Mouse (Mus musculus) layer of hippocampus, postnatal 14 days (tissue): ENCODE data around the gene Tbc1d22a. TPM values are rescaled to one million over a fixed set of nuclear protein-coding genes. Genes with fewer than 3 reads are reported as not detected.
A peak's percentile ranks its signal among the peaks of the same experiment; 100 is the strongest.

ENCODE experiments used
- DNase-seq, 2 experiments: peaks; one replicate each; pipeline ENCODE4 v3.0.0; 2021 to 2022; ENCODE audit warnings: low spot score in 2 of 2, mixed read lengths in 1 of 2
- total RNA-seq, 2 experiments: library from RNA; stranded (reverse); gene quantifications; 2 replicates each; pipeline ENCODE4 v1.2.3; 2021

Tbc1d22a gene
- total RNA-seq, 2 experiments from 2014 or later = 29.8 to 30.1 TPM

DNA sequence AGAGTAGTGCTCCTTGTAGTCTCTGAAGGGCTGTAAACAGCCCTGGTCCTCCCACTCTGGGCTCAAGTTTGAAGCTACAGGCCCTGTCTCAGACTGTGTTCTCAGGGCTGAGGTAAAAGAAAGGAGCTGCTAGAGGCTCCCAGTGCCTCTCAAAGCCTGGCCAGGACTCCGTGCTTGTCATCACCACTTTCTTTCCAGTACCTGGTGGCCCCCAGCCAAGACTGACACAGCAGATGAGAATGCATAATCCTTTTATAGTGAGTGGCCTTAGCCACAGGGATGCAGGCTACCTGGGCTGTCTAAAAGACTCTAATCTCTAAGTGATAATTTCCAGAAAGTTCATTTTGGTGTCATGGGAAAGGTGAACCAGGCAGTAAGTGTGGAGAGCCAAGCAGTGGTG is 54.3 kb downstream of the Tbc1d22a start:
- no peak for DNase-seq

DNA sequence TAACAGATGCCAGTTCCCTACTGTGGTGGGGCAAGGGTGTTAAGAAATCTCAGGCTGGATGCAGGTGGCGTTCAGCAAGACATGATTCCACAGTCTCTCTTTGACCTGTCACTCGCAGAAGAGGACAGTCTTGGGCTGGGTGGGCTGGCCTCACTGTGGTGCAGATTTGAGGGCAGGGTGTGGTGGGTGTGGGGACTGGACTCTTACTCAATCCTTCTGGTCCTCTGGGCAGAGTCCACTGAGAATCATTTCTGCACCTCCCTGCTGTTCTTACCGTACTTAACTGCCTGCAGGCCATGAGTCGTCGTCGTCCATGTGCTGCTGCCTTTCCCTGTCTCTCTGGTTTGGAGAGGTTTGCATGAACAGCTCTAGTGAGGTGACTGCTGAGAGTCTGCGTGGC is 61.5 kb downstream of the Tbc1d22a start:
- DNase-seq = no peak

DNA sequence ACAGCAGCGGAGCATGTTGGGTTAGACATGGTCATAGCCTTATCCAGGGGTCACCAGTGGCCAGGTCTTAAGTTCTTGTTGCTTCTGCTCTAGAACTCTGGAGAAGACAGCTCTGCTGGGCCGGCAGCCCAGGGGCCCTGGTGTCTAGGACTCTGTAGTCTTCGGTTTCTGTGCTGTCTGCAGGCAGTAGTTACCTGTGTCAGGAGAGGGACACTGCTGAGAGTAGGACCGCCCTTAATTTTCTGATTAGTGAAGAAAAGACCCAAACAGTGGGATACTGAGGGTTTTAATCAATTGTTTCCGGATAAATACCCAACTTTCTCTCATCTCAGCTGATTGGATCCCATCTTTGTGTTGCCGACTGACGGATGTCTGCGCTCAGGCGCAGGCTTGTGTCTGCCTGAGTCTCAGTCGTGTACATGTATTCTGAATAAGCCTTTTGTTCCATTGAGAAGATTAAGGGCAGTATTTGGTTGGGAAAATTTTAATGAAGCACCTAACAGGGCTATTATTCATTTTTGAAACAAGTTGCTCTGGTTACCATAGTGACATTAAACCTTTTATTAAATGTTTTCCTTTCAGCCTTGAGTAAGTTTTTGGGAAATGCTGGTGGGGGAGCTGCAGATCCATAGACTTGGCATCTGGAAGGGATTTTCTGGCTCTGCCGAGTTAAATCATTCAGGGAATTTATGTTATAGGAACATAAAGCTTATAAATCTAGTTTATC is 62.4 kb downstream of the Tbc1d22a start:
- peak in 1 of 2 experiments; percentile 55 for DNase-seq

DNA sequence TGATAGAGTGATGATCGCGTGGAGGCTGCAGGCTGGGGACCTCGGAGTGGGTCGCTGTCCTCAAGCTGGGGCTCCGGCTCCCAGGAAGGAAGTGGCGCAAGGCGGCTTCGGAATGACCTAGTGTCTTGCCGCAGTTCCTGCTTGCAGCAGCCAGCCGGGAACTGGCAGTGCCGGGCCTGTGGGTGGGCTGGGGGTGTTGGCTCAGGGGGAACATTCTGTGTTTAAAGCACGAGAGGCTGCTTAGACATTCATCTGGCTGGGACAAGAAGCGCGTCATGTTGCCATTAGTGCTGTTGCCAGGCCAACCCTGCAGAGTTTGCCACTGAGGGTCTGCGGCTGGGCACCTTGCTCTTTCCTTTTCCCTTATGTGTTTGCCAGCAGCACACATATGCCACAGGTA is 63.2 kb downstream of the Tbc1d22a start:
- DNase-seq = peak; percentile 63 to 83

DNA sequence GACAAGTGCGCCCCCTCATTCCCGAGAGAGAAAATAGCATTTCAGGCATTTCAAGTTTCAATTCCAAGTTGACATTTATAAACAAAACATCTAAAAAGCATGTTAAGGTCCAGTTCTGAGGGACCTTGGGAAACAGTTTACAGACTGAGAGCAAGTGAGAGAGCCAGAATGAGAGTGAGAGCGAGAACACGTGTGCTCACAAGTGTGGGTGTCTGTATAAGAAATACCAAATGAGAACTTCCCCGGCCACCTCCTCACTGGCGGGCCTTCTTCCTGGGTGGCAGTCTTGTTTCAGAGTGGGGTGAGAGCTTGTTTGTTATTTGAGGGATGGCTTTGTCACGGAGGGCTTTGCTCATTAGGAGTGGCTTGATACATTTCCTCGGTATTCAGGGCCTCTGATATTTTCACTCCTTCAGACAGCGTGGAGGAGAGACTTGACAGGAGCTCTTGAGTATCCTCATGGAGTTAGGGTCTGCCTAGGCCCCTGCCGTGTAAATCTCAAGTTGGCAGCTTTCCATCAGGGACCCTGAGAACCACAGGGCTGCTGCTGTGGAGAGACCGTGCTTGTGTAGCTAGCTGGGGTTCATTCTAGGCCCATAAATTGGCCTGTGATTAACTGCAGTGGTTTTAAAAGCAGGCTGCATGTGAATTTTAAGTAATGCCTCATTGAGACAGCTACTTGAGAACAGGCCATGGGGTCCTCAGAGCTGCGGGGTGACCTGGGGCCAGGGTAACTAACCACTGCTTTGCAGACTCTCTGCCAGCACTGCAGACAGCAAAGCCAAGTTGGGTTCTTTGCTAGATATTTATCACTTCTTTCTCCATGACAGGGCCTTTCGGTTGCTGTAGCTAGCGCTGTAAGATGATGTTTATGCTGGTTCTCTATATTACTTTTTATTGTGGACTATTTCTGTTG is 65.1 kb downstream of the Tbc1d22a start:
- DNase-seq = no peak

DNA sequence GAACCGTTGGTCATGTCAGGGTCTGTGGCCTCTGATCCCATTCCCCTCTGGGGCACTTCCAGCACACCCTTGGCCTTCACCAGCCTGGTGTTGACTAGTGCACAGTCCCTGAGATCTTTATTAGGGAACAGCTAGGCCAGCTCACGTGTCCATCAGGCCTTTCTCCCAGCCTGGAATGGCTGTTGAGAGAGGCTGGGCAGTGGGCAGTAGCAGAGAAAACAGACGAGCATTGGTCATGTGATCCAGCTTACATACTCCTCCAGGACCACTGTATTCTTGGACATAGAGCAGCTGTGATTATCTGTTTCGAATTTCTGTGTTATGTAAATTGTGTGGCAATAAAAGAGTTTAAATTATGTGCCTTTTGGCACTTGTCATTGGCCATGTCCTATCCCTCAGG is 65.9 kb downstream of the Tbc1d22a start:
- DNase-seq = no peak

DNA sequence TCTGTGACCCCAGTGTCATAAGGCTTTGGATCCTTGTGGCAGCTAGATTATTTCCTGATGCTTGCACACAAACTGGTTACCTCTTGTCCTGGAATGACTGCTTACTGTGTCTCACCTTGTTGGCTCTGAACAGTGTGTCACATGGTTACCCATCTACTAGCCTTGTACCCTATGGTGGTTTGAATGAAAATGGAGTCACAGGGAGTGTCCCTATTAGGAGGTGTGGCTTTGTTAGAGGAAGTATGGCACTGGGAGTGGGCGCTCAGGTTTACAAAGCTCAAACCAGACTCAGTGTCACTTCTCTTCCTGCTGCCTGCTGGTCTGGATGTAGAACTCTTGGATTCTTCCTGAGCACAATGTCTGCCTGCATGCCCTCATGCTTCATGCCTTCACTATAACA is 69.0 kb downstream of the Tbc1d22a start:
- no peak for DNase-seq

DNA sequence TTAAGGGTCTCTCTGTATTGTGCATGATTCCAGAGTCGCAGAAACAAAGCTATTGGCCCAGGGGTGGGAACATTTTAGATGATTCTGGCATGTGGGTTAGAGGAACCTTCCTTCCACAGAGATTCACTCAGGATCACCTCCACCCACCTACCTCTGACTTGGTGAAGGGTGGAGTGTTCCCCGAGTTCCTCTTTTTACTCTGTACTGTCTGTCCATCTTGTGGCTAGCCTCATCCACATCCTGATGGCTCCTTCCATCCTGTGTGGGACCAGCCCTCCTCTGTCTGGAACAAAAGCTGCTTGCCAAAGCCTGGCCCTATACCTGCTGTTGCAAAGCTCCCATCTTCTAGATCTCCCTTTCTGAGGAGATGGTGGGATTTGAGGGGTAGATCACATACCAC is 71.0 kb downstream of the Tbc1d22a start:
- no peak for DNase-seq

DNA sequence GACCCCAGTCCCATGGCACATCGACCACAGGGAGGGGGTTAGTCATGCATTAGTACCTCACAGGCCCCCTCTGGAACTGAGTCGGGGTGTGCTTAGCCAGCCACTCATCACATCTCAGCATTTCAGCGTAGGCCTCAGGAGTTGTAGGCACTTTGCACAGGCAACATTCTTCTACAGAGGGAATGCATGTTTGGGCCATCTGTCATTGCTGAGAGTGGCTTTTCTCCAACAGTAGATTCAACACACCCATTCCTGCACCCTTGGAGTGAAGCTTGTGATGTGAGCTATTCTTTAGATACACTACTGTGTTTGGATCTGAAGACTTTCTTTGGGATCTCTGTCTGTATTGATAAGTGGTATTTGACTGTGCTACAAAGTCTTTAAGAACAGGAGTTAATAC is 75.8 kb downstream of the Tbc1d22a start:
- no peak for DNase-seq

DNA sequence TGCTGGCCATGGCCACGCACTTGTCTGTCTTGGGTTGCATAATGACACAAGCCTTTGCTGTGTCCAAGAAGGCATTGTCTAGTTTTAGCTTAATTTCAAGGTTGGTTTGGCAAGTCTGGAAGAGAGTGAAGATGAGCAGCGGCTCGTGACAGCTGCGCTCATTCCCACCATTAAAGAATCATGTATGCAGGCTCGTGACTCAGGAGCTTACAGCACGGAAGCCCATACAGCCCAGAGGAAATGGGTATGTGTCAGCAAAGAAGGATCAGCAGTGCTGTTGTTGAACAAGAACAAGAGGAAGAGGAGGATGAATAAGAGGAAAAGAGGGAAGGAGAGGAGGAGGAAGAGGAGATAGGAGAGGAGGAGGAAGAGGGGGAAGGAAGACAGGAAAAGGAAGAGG is 78.0 kb downstream of the Tbc1d22a start:
- DNase-seq = no peak

DNA sequence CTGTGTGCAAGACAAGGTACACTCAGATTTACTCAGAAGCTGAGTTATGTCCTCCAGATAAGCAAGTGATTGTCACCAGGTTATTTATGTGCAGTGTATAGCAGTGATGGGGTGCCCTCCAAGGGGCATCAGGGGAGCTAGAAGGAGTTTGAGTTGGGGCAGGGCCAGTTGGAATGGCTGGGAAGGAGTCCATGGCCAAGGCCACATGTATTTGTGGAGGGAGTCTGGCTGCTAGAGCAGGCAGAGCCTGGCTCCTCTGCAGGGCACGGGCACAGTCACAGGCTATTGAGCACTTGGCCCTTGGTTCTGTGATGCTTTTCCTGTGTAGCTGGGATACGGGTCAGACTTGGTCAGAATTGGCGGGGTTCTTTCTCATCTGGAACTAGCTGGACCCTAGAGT is 80.2 kb downstream of the Tbc1d22a start:
- DNase-seq = no peak

DNA sequence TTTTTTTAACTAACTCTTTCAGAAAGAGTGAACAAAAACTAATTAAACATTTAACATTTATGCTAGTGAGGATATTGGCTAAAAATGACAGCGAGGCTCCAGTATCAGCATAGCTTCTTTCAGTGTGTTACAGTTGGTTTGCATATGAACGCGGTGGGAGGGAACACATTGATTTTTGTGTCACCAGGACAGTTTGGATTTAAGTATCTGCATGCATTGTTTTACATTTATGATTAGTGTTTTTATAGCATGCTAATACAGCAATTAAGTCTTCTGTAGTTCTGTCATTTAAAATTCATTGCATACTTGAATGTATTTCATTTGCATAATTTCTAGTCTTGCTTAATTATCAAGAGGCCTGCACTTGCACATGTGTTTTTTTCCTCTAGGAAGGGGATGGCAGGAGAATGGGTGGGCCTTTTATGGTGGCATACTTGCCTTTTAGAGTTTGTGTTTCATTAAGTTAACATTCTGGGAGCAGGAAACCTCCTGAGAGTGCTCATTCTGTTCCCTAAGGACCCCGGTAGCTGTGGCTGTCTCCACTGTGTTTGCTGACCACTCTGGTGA is 81.5 kb downstream of the Tbc1d22a start:
- no peak for DNase-seq

DNA sequence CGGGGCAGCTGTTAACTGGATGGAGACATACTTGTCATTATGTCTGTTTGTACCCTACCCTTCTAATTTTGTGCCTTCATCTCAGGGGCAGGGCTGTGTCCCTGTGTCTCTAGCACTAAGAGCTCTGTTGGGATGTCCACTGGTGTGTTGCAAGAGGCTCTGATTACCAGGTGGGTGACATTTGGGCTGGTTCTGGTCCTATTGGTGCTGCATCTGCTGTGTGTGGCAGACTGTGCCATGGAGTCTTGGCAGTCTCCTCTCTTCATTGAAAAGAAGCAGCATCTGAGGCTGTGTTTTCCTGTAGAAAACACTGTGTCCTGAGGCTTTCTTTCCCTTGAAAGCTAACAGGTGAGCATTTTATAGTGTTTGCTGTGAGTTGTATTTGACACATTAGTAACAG is 83.0 kb downstream of the Tbc1d22a start:
- no peak for DNase-seq

DNA sequence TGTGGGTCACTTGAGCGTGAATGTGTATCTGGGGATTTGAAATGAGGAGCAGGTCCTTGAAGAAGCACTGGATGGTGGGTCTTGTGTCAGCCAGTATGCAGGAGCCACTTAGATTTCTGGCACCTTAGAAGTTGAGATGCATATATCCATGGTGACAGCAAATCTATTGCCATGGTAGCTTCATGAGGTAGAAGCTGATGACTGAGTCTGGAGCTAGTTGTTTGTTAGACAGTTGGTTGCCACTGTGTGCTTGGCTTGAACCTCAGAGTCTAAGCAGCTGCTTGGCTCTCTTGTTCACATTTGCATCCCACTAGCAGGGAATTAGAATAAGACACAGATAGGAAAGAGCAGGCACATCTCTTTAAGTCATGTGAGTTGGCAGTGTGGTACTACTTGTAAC is 89.6 kb downstream of the Tbc1d22a start:
- DNase-seq = no peak

DNA sequence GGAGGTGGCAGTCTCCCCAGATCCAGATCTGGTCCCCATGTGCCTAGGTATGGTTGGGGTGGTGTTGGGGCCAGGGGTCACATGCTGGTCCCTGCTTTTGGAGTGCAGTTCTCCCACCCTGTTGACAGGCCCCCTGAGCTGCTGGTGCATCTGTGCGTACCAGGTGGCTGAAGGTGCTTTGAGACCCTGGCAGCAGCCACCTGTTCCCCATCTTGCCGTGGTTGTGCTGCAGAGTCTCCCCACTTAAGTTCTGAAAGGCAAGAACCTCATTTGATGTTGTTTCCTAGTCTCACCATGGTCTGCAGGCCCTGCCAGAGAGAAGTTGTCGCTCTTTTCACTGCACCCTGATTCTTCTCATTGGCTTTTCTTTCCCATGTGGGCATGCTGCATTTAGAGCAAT is 90.6 kb downstream of the Tbc1d22a start:
- DNase-seq = no peak

DNA sequence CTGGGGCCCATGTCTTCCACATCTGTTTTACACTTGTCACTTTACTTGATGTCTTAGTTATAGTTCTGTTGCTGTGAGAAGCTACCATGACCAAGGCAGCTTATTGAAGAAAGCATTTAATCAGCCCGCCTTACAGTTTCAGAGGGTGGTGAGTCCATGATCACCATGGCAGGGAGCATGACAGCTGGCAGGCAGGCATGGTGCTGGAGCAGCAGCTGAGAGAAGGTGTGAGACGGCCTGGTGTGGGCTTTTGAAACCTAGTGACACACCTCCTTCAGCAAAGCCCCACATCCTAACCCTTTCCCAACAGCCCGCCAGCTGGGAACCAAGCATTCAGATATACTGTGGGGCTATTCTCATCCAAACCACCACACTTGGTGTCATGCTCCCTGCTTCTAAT is 91.0 kb downstream of the Tbc1d22a start:
- DNase-seq = no peak

DNA sequence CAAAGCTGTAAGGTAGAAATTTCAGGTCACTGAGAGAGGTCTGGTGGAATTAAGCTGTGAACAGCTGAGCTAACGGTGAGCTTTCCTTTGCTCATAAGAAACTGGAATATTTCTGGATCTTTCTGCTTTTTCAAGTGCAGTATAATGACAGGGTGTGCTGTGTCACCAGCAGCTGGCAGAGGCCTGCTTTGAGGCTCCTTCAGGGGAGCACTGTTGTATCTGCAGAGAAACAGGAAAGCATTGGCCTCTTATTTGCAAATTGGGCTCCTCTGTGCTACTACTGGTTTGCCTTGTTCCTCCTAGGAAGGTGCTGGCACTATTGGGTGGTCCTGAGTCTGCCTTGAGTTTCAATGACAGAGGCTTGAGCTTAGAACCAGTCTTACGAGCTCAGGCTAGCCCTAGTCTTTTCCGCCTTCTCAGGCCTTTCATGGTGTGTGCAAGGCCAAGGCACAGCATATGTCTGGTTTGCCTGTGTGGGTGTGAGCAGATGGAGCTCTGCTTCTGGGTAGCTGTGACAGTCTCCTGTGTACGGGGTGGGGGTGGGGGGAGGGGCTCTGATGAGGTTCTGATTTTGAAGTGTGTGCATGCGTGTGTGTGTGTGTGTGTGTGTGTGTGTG is 95.1 kb downstream of the Tbc1d22a start:
- DNase-seq = peak in 1 of 2 experiments; percentile 51

DNA sequence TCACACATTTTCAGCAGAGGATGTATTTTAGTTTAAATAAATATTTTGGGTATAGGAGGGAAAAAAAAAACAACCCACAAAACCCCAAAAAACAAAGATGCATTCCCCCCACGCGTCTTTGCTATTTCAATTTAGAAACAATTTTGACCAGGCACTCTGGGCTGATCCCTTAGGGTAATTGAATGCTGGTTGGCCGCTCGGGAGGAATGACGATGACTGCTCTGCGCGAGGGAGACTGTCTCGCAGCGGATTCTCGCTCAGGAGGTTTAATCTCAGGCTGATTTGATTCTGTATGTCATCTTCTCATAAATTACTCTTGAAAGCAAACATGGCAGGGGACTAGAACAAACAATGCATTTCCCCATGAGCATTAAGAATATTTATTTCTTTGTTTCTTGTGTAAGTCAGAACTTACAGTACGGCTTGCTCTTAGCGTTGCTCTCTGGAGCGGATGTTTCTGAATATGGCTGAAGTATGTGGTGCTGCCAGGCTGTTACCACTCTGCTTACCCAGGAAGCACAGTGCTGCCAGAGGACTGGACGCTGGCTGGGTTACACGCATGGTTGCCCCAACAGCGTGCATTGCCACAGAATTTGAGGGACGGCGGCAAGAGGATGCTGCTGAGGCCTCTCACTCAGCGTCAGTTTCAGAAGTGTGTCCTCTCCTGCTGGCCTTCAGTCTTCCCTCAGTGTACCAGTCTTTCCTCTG is 106.7 kb downstream of the Tbc1d22a start:
- DNase-seq = no peak

DNA sequence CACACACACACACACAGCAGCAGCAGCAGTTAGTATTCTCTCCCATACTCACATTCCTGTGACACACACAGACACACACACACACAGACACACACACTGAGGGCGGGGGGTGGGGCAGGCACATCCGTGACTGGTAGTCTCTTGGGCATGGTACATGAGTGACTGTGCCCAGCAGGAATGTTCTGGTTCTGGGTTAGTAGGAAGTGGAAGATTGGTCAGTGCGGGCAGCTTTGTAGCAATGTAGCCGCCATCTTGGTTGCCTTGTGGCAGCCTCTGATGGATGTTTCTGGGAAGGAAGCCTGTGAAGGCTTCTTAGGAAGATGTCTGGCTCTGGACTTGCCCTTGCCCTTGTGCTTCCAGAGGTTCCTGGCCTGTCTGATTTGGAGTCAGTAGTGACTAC is 112.1 kb downstream of the Tbc1d22a start:
- no peak for DNase-seq

DNA sequence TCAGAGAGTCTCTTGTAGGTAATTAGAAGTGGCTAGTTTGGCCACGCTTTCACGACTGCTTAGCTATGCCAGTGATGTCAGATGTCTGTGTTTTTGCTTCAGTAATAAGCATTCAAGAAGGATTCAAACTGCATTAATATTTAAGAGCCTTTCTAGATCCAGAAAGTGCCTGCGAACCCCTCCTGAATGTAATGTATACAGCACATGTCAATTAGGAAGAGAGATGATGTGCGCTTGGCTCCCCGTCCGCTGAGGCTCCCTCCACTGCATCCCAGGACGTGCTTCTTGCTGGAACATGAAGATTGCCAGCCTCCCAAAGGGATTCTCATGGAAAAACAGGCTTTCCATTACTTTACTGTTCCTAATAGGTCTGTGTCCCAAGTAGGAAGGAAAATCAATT is 115.7 kb downstream of the Tbc1d22a start:
- no peak for DNase-seq

DNA sequence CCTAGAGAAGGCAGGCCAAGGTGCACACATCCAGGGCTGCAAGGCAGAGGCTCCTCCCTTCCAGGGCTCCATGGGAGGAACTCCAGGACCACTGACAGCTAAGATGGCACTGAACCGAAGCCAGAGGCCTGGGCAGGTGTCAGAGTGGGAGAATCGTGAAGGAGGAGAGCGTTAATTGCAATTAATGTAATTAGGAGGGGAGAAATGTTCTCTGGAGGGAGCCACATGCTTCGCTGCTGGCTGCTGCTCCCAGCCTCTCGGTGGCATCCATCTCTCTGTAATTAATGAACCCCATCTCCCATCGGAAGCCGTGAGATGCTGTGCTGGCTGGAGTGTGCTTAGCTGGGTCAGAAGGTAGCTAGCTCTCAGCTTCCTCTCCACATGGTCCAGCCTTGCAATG is 116.2 kb downstream of the Tbc1d22a start:
- no peak for DNase-seq
